ENCODE assay signal across 20 mouse cellular contexts in genomic region chr3:34119869-34120268, GRCm38 (mm10). TPM values are rescaled to one million over a fixed set of nuclear protein-coding genes. Genes with fewer than 3 reads are reported as not detected.
DNase-seq lines count a peak whose midpoint lies in the region; ATAC-seq and TF ChIP-seq lines count a peak whose summit lies in the region.
"Had no signal": no experiment of that assay in that cellular context is flagged by ENCODE, and none has a peak within 500 bp of the region (broad histone marks: within the 10 kb centered on the region; RNA-seq: fewer than 3 reads in every experiment).

No protein-coding gene starts in this region.

- WGBS in liver, postnatal 0 days (ENCODE audit: insufficient replicate concordance): 74% methylated on average over 4 of the region's 4 CpGs

- no peaks in the 10 kb centered on the region for H3K9me3 ChIP-seq in liver, postnatal 0 days (ENCODE audit: low read length)
- H3K9me3 ChIP-seq: embryonic facial prominence, embryonic 12.5 days; forebrain, embryonic 15.5 days; G1E; heart, embryonic 10.5 days; hindbrain, embryonic 12.5 days had no signal

- no peak overlapping the region for H3K9ac ChIP-seq in liver, postnatal 0 days (replicated peaks)
- H3K9ac ChIP-seq: embryonic facial prominence, embryonic 12.5 days; forebrain, embryonic 15.5 days; hindbrain, embryonic 12.5 days had no signal

- TF ChIP-seq EP300 in liver, postnatal 0 days (IDR thresholded peaks at IDR 0.05; ENCODE audit: low read depth): no peak

- no peaks in the 10 kb centered on the region for H3K4me1 ChIP-seq in liver, postnatal 0 days (ENCODE audit: insufficient read depth)
- H3K4me1 ChIP-seq: embryonic facial prominence, embryonic 12.5 days; heart, embryonic 10.5 days had no signal

- H3K27ac ChIP-seq in liver, postnatal 0 days (ENCODE audit: low read depth): no peak overlapping the region
- H3K27ac ChIP-seq: embryonic facial prominence, embryonic 12.5 days; forebrain, embryonic 15.5 days; heart, embryonic 10.5 days; hindbrain, embryonic 12.5 days had no signal

- no peak overlapping the region for H3K4me2 ChIP-seq in liver, postnatal 0 days (ENCODE audit: low read depth, low read length)
- H3K4me2 ChIP-seq: embryonic facial prominence, embryonic 12.5 days; forebrain, embryonic 15.5 days; hindbrain, embryonic 12.5 days had no signal

- H3K27me3 ChIP-seq in liver, postnatal 0 days (ENCODE audit: insufficient read depth, low read length): no peaks in the 10 kb centered on the region
- H3K27me3 ChIP-seq: embryonic facial prominence, embryonic 12.5 days; forebrain, embryonic 15.5 days; hindbrain, embryonic 12.5 days had no signal

- TF ChIP-seq CTCF in liver, postnatal 0 days (IDR thresholded peaks at IDR 0.05; ENCODE audit: low read depth): no peak

- no peaks in the 10 kb centered on the region for H3K36me3 ChIP-seq in liver, postnatal 0 days (replicated peaks; ENCODE audit: insufficient read depth, low read length)
- H3K36me3 ChIP-seq: embryonic facial prominence, embryonic 12.5 days; forebrain, embryonic 15.5 days; G1E; heart, embryonic 10.5 days; hindbrain, embryonic 12.5 days had no signal

- peak; percentile 18 for DNase-seq in embryo, embryonic 10.5 days (ENCODE audit: low spot score)
- no peak for DNase-seq in embryo, embryonic 10 days (ENCODE audit: low spot score)
- DNase-seq in kidney, adult 8-10 months: peak; percentile 24 to 41
- DNase-seq in kidney, postnatal 14 days: no peak
- no peak for DNase-seq in liver, postnatal 0 days
- no peak for DNase-seq in liver
- no peak for DNase-seq in lung, postnatal 4 days
- DNase-seq: adrenal gland, postnatal 10 days; B cell, adult 2 months; cerebellum, adult 18-20 months; cerebellum, adult 9-11 months; gastrocnemius, postnatal 36 days; heart, postnatal 10 days; heart, postnatal 4 days had no signal

- H3K4me3 ChIP-seq in liver, postnatal 0 days (ENCODE audit: low read depth, low read length): no peak overlapping the region
- H3K4me3 ChIP-seq: embryonic facial prominence, embryonic 12.5 days; forebrain, embryonic 15.5 days; heart, embryonic 10.5 days; hindbrain, embryonic 12.5 days had no signal

- peak; percentile 40 for ATAC-seq in liver, postnatal 0 days
- ATAC-seq: CD4-positive, CD25-positive, alpha-beta regulatory T cell, adult 4 months; forebrain, embryonic 15.5 days had no signal

RNA-seq across cellular contexts. Expression of gene Dnajc19, which starts 38.7 kb away (rescaled TPM):
- 223 and 224 TPM in 2 replicates for polyA plus RNA-seq in liver, postnatal 0 days (2015; fragmentation: Nextera tagmentation; extraction: Ambion mirVana)

Comparison
In these comparisons a context has a peak if more than half of its experiments do, and no peak if none do; other contexts are left out.
1. DNase-seq: peak in embryo, embryonic 10.5 days (single experiment) and kidney, adult 8-10 months (2 of 2); none in embryo, embryonic 10 days (single experiment), kidney, postnatal 14 days (single experiment), liver, postnatal 0 days (single experiment), liver (single experiment) and lung, postnatal 4 days (0 of 2).